Mouse (Mus musculus) limb, embryonic 15.5 days (tissue): Measurements from ENCODE around the gene Ndufs5. TPM values are rescaled to one million over a fixed set of nuclear protein-coding genes. Genes with fewer than 3 reads are reported as not detected.
A peak's percentile ranks its signal among the peaks of the same experiment; 100 is the strongest.

Experiments
- ATAC-seq: fragments of 200-750 bp; cut with Nextera tagmentation; 2 replicates; pipeline ENCODE4 v1.8.0; 2017; ENCODE audit warnings: low read depth, moderate TSS enrichment; ENCODE audit not compliant: insufficient number of reproducible peaks, low FRiP score, low TSS enrichment
- H3K27ac ChIP-seq: fragments of 300-500 bp; sonication (generic); 2 replicates; pipeline ENCODE4 v1.5.1; 2015; ENCODE audit warnings: moderate library complexity, mild to moderate bottlenecking, inconsistent platforms
- H3K27me3 ChIP-seq: fragments of 300-500 bp; sonication (generic); 2 replicates; pipeline ENCODE4 v1.6.1; 2015; ENCODE audit warnings: inconsistent platforms
- H3K36me3 ChIP-seq: fragments of 300-500 bp; sonication (generic); 2 replicates; pipeline ENCODE4 v1.6.1; 2015; ENCODE audit warnings: inconsistent platforms
- H3K4me1 ChIP-seq: fragments of 300-500 bp; sonication (generic); 2 replicates; pipeline ENCODE4 v1.6.1; 2015; ENCODE audit warnings: inconsistent platforms
- H3K4me2 ChIP-seq: fragments of 300-500 bp; sonication (generic); 2 replicates; pipeline ENCODE4 v1.6.1; 2015; ENCODE audit warnings: mild to moderate bottlenecking, inconsistent platforms
- H3K4me3 ChIP-seq: fragments of 300-500 bp; sonication (generic); 2 replicates; pipeline ENCODE4 v1.5.1; 2015; ENCODE audit warnings: mild to moderate bottlenecking, inconsistent platforms
- H3K9ac ChIP-seq: fragments of 300-500 bp; sonication (generic); 2 replicates; pipeline ENCODE4 v1.6.1; 2015; ENCODE audit warnings: inconsistent platforms
- H3K9me3 ChIP-seq: fragments of 300-500 bp; sonication (generic); 2 replicates; pipeline ENCODE4 v1.6.1; 2016; ENCODE audit warnings: inconsistent platforms
- WGBS: fragments of 180-500 bp; shearing (Covaris S2); methylation state at CpG from one replicate; pipeline ENCODE4 v1.1.7; 2015; 5-methylcytosine and 5-hydroxymethylcytosine counted together
- polyA plus RNA-seq: library from polyadenylated mRNA; unstranded; fragments of >200 nt; fragmentation: Nextera tagmentation; extraction: Ambion mirVana; gene quantifications from 2 replicates; pipeline ENCODE4 v1.2.1, GENCODE M21; 2015

The Ndufs5 gene
- polyA plus RNA-seq, 1 experiment from 2014 or later = 305 TPM

DNA sequence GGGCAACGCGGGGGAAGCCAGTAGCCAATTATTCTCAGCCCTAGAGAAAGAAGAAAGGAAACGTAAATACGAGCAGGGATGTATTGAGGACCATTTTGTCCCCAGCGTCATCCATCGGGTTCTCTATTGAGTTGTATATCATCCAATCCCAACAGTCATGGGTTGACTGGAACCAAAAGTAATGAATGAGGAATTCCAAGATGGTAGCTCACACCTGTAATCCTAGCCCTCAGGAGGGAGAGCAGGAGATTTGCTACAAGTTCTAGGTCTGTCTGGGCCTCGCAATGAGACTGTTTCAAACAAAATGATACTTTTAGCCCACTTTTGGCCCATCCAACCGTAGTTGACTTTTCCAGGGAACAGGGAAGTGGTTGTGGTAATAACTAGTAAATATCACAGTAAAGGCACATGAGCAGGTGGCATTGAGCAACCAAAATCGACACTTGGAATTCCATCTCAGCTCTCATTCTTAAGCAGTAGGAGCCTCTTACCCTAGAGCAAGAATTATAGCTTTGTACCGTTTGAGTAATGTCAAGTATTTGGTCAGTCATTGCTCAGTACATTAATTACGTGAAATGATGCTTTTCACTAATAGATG, 52.2 kb downstream of the Ndufs5 start:
- H3K4me3 ChIP-seq = peak overlapping the region; percentile 96
- H3K9me3 ChIP-seq = no peaks in the 10 kb centered on the region
- WGBS = 32% methylated on average over 11 of the region's 11 CpGs
- H3K36me3 ChIP-seq = no peaks in the 10 kb centered on the region
- peak overlapping the region; percentile 96 for H3K27ac ChIP-seq
- ATAC-seq = no peak
- peaks cover 43% of the 10 kb centered on the region for H3K4me1 ChIP-seq
- H3K4me2 ChIP-seq = peak overlapping the region; percentile 84
- H3K9ac ChIP-seq = no peak overlapping the region; the same call in 1 of the 2 replicates
- H3K27me3 ChIP-seq = no peaks in the 10 kb centered on the region

DNA sequence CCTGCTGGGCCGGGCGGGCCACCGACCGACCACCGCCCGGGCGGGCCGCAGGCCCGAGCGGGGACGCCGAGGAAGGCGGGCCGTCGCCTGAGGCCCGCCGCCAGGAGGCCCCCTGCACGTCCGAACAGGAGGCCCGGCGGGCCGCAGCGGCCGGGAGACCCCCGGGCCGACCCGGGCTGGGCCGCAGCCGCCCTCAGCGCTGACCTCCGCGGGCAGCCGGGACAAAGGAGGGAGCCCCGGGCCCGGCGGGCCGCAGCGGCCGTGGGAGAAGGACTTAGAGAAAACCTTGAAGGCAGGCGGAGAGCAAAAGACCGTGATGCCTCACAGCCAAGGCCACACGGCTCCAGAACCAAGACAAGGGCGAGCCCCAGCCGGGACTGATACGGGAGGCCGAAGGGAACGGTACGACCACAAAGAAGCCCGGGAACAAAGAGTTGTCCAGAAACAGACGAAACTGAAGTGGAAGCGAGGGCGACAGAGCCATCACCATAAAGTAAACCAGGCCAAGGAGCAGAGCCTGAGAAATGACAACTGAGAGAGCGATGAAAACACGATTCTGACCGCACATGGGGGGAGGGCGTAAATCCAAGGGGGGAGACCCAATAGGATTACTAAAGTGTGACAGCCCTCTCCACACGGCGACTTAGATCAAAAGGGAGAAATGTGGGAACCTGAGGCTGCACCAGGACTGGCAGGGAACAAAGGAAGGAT, 52.9 kb downstream of the Ndufs5 start:
- Histone ChIP-seq H3K36me3 (no peaks in the 10 kb centered on the region), H3K4me1 (peaks cover 43% of the 10 kb centered on the region), H3K9ac (peak overlapping the region; percentile 85), H3K4me3 (peak overlapping the region; percentile 96), H3K4me2 (peak overlapping the region; percentile 84), H3K27me3 (no peaks in the 10 kb centered on the region), H3K27ac (peak overlapping the region; percentile 96), H3K9me3 (no peaks in the 10 kb centered on the region)
- under 1% methylated on average over 49 of the region's 58 CpGs for WGBS
- peak; percentile 53 for ATAC-seq

DNA sequence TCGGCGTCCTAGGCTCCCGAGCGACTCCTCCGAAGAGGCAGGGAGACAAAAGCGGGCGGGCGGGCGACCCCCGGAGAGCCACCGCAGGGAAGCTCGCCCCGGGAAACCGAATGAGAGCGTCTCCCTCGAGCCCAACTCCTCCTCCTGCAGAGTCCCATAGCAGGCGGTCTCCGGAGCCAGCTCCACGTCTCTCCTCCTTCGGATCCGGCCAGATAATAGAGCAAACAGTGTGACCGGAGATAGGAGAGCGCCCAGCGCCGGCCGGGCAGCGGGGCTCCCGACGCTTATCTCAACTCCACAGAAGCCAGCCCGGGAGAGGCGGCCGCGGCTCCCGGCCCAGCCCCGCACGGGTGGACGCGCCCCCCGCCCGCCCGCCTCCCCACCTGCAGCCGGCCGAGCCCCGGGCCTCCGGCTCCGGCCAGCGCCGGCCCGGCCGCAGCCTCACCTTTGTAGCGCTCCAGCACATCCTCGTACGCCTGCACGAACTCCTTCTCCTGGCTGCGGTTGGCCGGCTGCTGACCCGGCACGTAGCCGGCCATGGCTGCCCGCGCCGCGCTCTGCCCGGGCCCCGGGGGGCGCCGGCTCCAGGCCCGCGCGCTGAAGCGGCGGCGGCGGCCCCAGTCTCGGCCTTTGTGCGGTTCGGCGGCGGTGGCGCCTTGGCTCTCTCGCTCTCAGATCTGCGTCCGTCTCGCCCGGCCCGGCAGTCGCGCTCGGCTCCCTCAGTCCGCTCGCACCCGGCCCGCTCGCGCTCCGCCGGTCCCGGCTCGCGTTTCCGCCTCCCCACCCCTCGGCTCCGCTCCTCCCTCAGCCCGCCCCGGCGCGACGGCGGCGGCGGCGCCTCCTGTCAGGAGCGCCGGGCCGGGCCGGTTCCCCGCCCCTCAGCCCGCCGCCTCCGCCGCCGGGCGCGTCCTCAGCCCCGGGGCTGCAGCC, 53.7 kb downstream of the Ndufs5 start:
- Histone ChIP-seq H3K27ac (peak overlapping the region; percentile 96), H3K4me2 (peak overlapping the region; percentile 84), H3K4me1 (peaks cover 40% of the 10 kb centered on the region), H3K9ac (peak overlapping the region; percentile 85), H3K9me3 (no peaks in the 10 kb centered on the region), H3K27me3 (no peaks in the 10 kb centered on the region), H3K36me3 (no peaks in the 10 kb centered on the region), H3K4me3 (peak overlapping the region; percentile 96)
- peak; percentile 72 for ATAC-seq
- under 1% methylated on average over 113 of the region's 125 CpGs for WGBS

DNA sequence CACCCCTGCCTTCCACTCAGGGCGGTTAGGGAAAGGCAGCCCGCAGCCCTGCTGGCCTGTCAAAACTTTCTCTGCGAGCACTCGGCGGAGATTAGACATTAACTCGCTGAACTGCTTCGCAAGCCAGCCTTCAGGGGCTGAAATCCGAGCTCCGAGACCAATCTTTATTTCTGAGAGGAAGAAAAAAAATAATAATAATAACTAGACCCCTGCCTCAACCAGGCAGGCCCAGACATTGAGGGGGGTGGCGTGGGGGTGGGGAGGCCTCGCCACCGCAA, 54.4 kb downstream of the Ndufs5 start:
- no peak for ATAC-seq
- Histone ChIP-seq H3K36me3 (no peaks in the 10 kb centered on the region), H3K9me3 (no peaks in the 10 kb centered on the region), H3K27ac (peak overlapping the region; percentile 96), H3K27me3 (no peaks in the 10 kb centered on the region), H3K9ac (peak overlapping the region; percentile 85), H3K4me1 (peaks cover 40% of the 10 kb centered on the region), H3K4me3 (peak overlapping the region; percentile 96), H3K4me2 (peak overlapping the region; percentile 84)
- WGBS = under 1% methylated on average over 12 of the region's 12 CpGs

DNA sequence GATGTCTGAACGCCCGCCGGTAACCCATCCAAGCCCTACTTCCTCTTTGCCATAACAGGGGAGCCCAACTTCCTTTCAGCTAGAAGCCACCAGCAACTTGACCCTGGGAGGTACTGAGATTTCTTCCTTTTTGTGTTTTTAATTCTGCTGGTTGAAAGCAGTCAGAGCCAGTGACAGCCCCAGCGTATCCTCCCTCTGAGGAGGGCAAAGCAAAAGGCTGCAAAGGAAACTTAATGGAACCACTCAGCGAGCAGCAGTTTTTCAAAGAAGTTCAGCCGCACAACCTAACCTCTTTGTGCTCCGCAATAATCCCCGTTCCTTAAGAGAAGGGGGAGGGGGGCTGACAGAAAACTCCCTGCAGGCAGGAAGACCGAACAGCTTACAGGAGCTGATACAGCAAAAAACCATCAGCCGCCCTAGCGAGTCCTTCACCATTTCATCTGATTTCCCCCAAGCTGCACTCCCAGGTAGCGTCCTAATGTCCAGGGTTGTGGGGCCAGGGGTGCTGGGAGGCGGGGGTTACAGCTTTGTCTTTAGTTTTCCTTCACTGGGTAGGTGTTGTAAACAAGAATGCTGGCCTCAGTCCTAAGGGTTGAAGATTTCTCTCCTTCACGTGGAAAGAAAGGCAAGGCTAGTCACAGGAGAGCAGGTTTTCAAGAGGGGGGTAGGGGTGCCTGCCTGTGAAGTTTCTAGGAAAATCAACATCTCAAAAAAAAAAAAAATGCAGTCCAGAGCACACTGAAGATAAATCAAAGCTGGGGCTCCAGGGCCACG, 54.9 kb downstream of the Ndufs5 start:
- Histone ChIP-seq H3K27me3 (no peaks in the 10 kb centered on the region), H3K4me2 (peak overlapping the region; percentile 84), H3K27ac (peak overlapping the region; percentile 96), H3K36me3 (no peaks in the 10 kb centered on the region), H3K9me3 (no peaks in the 10 kb centered on the region), H3K4me1 (peaks cover 40% of the 10 kb centered on the region), H3K9ac (peak overlapping the region; percentile 85; the same call in 1 of the 2 replicates), H3K4me3 (peak overlapping the region; percentile 96)
- ATAC-seq = no peak
- WGBS = 4% methylated on average over 15 of the region's 15 CpGs

Other genes with a start within 250 kb of the Ndufs5 start
- gene Macf1, start 33.8 kb downstream of the Ndufs5 start, polyA plus RNA-seq = 43.2 and 47.4 TPM in 2 replicates
- gene Akirin1, start 32.1 kb upstream of the Ndufs5 start, polyA plus RNA-seq = 44.8 and 48.2 TPM in 2 replicates
- gene Rhbdl2, start 69.7 kb upstream of the Ndufs5 start, polyA plus RNA-seq = 7.1 and 7.4 TPM in 2 replicates
- gene 4933427I04Rik, start 141.5 kb upstream of the Ndufs5 start, polyA plus RNA-seq = 0.15 TPM in 1 of 2 replicates, not detected in the other
- 67.2 and 67.5 TPM in 2 replicates for gene Mycbp, start 186.6 kb upstream of the Ndufs5 start, polyA plus RNA-seq
- 48.6 and 55.2 TPM in 2 replicates for gene Rragc, start 199.2 kb upstream of the Ndufs5 start, polyA plus RNA-seq
- not detected in 2 replicates for gene 4930535I16Rik, start 199.8 kb upstream of the Ndufs5 start, polyA plus RNA-seq